Mouse (Mus musculus) telencephalon, adult 2 months (tissue): ENCODE measurements around the gene 2310003L06Rik.

Experiments used
- DNase-seq: peaks from one replicate; pipeline ENCODE4 v3.0.0-alpha.2; 2011; ENCODE audit warnings: low read depth, low spot score

The 2310003L06Rik gene

GRCm38 (mm10) chr5:87969201-87969600 lies at the start of gene 2310003L06Rik, which contains the start of gene Gm28434:
2310003L06Rik (plus strand) TSS chr5:87969459.
Gm28434 (plus strand) TSS chr5:87969517.
- DNase-seq, result no peak

GRCm38 (mm10) chr5:87925372-87925771 lies 43.9 kb upstream of the 2310003L06Rik start, which contains the start of gene Csn3:
Csn3 (plus strand) TSS chr5:87925579.
- DNase-seq, result no peak

- no peak for DNase-seq
Measured at GRCm38 (mm10) chr5:87931603-87932002, 37.7 kb upstream of the 2310003L06Rik start.

GRCm38 (mm10) chr5:87940752-87941151 lies 28.5 kb upstream of the 2310003L06Rik start:
- peak; percentile 2 for DNase-seq

- DNase-seq, result no peak
Measured at GRCm38 (mm10) chr5:87942515-87942914, 26.7 kb upstream of the 2310003L06Rik start.

- DNase-seq, result no peak
Measured at GRCm38 (mm10) chr5:87951836-87952235, 17.4 kb upstream of the 2310003L06Rik start.

- DNase-seq, result no peak
Measured at GRCm38 (mm10) chr5:87979139-87979538, 9.9 kb downstream of the 2310003L06Rik start, which contains the start of gene Cabs1. Cabs1 (plus strand) TSS chr5:87979439.

GRCm38 (mm10) chr5:87982468-87983214 lies 13.4 kb downstream of the 2310003L06Rik start:
- no peak for DNase-seq

- DNase-seq, result no peak
Measured at GRCm38 (mm10) chr5:88002249-88002648, 33.0 kb downstream of the 2310003L06Rik start, which contains the start of gene Smr3a. Smr3a (plus strand) TSS chr5:88002549.

- no peak for DNase-seq
Measured at GRCm38 (mm10) chr5:88005241-88005640, 36.0 kb downstream of the 2310003L06Rik start.
